Mouse (Mus musculus): Measurements from ENCODE around the gene Pank4. TPM values are rescaled to one million over a fixed set of nuclear protein-coding genes. Genes with fewer than 3 reads are reported as not detected.

Gene Pank4
- total RNA-seq, 2 experiments from 2014 or later, result 26.1 to 28.7 TPM

- DNase-seq, result no peak
Measured at GRCm38 (mm10) chr4:154943323-154944039, 20.4 kb upstream of the Pank4 start.

DNA sequence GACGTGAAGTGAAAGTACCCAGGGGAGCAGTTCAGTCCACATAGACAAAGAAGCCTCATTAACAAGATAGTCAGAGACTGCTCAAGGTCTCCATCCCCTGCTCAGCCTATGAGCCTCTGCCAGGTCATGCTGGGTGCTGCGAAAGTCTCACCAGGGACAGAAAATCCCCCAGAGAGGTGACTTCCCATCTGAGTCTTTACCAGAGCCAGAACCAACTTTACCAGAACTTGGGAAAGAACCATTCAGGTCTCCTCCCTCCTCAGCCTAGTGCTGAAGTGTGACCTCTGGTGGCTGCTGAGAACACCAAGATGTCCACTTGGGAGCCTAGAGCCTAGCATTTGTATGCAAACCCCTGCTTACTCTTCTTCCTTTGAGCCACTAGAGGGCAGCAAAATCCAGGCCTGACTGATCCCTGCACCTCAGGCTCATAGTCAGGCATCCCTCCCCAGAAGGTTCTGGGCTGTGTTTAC, 19.8 kb upstream of the Pank4 start:
- DNase-seq, result peak; percentile 56

GRCm38 (mm10) chr4:154946319-154946718, 17.6 kb upstream of the Pank4 start:
- DNase-seq, result peak; percentile 41

DNA sequence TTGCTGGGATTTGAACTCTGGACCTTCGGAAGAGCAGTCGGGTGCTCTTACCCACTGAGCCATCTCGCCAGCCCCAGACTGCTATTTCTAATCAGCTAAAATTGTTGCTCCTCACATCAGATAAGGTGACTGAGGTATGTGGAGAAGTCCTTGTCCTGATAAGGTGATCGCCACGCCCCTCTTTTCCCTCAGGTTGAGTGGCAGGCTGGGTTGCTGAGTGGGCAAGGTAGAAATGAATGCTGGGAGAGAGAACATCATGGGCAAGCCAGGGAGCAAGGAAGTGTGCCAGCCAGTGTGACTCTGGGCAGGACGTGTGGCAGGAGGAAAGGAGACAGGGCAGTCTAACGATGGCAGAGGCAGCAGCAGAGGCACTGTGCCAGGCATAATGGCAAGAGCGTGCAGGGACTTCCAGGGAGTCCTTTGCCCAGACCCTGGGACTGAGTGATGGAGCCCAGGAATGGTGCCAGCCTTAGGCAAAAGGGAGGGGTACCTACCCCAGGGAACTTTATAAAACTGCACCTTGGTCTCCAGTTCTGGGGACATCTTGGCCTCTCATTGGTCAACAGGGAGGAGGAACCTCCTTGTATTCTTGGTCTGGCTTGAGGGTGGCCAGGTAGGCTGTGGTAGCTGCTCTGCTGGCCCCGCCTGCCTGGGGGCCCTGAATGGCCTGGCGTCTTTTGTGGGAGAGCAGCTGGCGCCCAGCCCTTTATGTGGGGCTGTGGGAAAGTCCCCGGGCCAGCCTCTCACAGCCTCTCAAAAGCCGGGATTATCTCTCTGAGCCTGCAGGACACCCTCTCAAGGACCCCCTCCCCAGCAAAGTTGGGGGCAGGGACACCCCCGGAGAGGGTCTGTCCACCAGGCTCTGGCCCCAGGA, 15.6 kb upstream of the Pank4 start:
- no peak for DNase-seq

GRCm38 (mm10) chr4:154948940-154949588, 14.9 kb upstream of the Pank4 start:
- no peak for DNase-seq

DNA sequence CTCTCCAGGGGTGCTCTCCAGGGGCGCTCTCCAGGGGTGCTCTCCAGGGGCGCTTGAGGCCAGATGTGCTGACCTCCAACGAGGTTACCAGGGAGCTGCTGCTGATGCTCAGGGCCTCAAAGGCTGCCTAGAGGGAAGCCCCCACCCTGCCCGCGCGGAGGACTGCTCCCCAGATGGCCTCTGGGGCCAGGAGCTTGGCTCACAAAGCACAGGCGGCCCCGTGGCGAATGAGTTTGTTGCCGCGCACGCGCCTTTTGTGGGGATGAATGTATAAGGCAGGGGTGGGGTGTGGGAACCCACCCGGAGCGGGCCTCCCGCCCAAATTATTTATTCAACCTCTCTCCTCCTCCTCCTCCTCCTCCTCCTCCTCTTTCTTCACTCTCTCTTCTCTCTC, 14.3 kb upstream of the Pank4 start:
- no peak for DNase-seq

- no peak for DNase-seq
Measured at GRCm38 (mm10) chr4:154952461-154953241, 11.3 kb upstream of the Pank4 start.

DNA sequence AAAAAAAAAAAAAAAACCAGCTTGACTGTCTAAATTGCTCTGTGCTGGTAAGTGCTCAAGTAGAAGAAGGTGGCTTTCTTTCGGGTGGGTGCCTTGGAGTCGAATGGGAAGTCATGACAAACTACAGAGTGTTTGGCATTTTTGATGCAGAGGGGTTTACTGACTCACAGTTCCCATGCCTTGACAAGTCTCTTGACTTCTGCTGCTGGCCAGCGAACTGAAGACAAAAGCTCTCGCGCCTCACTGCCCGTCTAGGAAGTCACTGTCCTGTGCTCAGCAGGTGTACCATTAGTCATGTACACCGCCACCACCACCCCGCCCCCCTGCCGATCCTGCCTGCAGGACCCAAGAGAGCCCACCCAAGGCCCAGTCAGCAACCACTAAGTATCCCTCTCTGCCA, 7.3 kb upstream of the Pank4 start:
- no peak for DNase-seq

DNA sequence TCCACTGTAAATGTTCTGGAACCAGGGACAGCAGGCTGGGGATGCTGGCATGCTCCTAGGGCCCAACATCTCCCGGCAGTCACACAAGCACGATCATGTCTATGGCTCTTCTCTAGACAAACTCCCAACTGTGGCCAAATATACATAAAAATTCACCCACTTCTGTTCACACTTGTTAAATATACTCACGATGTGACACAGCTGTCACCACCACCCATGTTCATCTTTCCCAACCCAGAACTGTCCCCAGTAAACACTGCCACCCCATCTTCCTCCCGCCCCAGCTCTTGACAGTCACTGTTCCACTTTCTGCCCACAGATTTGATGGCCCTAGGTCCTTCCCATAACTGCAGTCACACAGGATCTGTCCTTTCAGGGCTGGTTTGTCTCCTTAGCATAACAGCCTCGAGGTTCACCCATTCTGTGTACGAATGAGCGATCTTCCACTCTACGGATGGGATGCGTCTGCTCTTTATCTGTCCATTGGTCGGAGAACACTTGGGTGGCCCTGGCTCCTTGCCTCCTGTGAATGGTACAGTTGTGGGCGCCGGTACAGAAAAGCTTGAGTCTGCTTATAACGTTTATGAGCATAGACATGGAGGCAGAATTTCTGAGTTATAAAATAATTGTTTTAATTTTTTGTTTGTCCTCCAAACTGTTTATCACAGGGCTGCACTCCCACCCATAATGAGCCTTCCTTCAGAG, 6.5 kb upstream of the Pank4 start:
- DNase-seq, result no peak

DNA sequence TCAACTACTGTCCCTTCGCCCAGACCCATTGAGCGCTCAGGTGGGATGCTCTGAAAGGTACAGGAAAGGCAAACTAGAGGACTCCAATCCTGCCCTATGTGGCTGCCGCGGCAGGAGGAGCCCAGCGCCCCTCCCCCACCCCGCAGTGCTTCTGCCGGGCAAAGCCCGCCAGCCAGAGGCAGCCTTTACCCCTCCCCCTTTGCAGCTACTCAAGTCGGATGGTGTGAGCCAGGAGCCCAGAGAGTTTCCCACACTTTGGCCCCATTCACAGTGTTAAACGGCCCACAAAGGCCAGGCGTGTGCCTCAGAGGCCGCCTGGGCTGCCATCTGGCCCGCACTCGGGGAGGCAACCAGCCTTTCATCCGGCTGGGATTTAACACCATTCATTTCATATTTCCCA, 5.8 kb upstream of the Pank4 start:
- no peak for DNase-seq

DNA sequence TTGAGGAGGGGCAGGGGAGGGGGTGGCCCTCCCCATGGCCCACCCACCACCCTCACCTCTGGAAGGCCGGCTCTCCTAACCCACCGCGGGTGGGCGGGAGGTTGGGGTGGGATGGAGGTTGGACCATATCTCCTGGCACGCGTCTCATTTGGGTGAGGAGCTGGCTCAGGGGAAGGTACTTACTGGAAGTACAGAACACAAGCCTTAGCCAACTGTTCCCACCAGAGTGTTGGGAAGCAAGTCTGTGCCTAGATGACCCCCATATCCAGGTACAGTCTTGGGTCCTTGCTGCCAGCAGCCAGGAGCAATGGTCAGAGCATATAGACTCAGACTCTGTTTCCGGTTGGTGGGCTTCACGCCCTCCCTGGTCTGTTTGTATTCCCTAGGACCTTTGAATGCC, 5.3 kb upstream of the Pank4 start:
- no peak for DNase-seq

GRCm38 (mm10) chr4:154960021-154960689, 3.8 kb upstream of the Pank4 start:
- no peak for DNase-seq

- DNase-seq, result no peak
Measured at GRCm38 (mm10) chr4:154960690-154961225, 3.2 kb upstream of the Pank4 start, which contains the start of gene Hes5. Gene Hes5, plus strand, starts transcription at chr4:154960923.

- peak; percentile 48 for DNase-seq
Measured at GRCm38 (mm10) chr4:154961226-154961738, 2.6 kb upstream of the Pank4 start.

DNA sequence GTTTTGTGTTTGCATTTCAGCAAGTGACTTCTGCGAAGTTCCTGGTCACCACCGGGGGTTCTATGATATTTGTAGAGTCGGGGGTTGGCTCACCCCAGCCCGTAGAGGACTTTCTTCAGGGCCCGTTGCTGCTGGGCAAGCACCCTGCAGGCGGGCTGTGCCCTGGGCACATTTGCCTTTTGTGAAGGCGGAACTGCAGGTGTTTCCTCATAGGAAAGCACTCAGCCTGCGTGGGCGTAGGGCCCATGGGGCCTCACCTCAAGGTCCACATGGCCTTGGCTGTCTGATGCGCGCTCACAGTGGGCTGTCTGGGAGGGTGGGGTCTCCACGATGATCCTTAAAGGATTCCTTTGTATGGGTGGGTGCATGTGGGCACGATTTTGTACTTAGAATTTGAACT, 2.0 kb upstream of the Pank4 start:
- DNase-seq, result no peak

DNA sequence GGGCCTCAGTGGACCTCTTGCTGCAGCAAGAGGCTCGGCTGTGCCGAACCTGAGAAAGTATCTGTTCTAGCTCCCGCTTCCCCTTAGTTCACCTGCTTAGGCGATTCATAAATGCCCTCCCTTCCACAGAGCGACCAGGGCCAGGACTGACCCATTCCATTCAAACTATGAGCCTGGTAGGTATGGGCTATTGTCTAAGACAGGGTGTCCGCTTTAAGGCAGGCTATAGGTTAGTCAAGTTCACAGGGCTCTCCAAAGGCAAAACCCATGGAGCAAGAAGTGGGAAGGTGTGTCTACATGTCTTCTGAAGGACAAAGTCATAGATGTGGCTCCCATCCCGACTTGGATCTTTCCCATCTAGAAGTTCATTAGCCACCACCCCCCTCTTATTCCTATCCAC, 1.2 kb upstream of the Pank4 start:
- DNase-seq, result no peak

- DNase-seq, result no peak
Measured at GRCm38 (mm10) chr4:154963190-154963836, 610 bp upstream of the Pank4 start.

DNA sequence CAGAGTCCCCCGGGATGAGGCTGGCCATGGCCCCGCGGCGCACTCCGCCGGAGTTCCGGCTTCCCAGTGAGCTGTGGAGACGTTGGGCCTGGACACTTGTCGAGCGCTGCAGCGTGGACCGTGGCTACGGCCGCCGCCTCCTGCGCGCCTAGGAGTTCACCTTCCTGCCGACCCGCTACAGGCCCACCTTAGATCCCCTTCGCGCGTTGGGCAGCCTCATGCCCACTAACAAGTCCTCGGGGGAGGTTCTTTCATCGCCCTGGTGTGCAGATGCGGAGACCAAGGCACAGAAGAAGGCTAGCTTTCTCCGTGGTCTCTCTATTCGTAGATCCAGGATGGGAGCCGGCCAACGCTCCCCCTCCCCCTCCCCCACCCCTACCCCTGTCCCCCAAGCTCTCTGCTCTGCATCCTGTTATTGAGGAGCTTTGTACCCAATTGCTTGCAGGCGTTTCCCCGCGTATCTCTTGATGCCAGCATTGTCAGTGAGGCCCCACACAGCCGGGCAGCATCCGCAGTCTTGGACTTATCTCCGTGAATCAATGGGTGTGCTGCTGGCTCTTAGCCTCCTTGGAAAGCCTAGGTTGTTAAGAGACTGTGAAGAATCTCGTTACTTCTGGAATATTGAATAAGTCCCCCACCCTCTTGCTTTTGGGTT, 785 bp downstream of the Pank4 start:
- no peak for DNase-seq

DNA sequence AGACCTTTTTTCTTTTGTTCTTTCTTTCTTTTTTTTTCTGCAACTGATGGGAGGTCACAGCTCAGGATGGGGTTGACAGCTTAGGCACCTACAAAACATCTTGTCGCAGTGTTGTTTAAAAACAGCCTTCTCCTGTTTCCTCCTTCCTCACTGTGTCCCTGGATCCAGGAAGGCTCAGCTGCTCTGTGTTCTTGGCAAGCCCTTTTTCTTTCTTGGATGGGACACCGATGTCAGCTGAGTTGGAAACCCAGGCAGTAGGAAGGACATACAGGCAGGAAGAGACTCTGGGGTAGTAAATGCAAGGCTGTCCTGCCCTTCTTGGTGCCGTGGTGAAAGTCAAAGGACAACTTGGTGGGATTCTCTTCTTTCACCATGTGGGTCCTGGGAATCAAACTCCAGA, 1.9 kb downstream of the Pank4 start:
- DNase-seq, result no peak
